Mouse (Mus musculus): ENCODE results near the gene Vps50.
"Not testable (repeated sequence)": the region's sequence is repeated elsewhere in the genome, so short reads cannot be mapped to it uniquely, and the experiment has no call there.

The Vps50 gene

GRCm38 (mm10) chr6:3531445-3531844, 33.3 kb downstream of the Vps50 start:
- DNase-seq (ENCODE audit: extremely low read depth, insufficient read length, low spot score), result no peak

DNA sequence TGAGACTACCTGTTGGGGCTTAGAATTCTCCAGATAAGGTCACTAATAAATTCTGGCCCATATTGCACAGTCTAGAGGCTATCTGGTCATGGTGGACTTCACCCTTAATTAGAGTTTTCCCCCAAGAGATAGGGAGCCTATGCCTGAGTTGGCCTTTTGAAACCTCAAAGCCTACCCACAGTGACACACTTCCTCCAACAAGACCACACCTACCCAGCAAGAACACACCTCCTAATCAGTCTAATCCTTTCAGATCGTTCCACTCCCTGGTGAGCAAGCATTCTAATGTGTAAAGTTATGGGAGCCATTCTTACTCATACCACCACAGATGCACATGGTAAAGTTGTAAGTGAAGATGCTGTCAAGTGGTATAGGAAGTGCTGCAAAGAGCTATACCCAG, 37.9 kb downstream of the Vps50 start:
- no peak for DNase-seq (ENCODE audit: extremely low read depth, insufficient read length, low spot score)

DNA sequence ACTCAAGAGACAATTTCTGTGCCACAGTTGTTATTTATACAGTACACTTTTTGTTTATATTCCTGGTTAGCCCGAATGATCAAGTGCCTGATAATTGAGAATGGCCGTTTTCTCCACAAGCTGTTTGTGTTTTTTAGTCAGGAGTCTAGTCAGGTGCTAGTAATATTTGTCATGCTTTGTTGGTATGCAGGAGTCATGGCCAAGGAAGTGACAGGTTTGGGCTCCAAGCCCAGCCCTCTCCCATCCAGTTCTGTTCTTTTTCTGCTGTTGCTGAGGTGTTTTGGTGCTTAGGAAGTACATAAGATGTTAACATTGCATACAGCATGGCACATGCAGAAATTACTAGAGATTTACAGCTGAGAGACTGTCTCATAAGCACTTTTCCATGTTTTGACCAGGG, 41.3 kb downstream of the Vps50 start:
- no peak for DNase-seq (ENCODE audit: extremely low read depth, insufficient read length, low spot score)

GRCm38 (mm10) chr6:3543862-3544261, 45.7 kb downstream of the Vps50 start:
- no peak for DNase-seq (ENCODE audit: extremely low read depth, insufficient read length, low spot score)

DNA sequence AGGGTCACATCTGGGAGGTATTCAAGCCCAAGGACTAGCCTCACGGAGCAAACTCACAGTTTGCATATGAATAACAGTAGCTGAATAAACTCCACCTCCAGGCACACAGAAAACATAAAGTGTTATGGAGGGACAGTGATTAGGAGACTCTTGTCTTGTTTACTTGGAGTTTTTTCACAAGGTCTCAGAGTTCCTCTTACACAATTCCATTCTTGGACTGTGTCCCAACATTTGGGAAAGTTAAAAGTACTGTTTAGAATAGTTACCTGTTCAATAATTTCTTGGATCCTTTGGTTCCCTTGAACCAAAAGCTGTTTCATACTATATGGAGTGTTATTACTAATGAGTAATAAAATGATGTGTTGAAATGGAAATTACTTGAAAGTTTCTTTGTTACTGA, 46.8 kb downstream of the Vps50 start:
- DNase-seq (ENCODE audit: extremely low read depth, insufficient read length, low spot score), result no peak

GRCm38 (mm10) chr6:3548959-3549358, 50.8 kb downstream of the Vps50 start:
- DNase-seq (ENCODE audit: extremely low read depth, insufficient read length, low spot score), result no peak

GRCm38 (mm10) chr6:3549992-3550391, 51.8 kb downstream of the Vps50 start:
- DNase-seq (ENCODE audit: extremely low read depth, insufficient read length, low spot score), result no peak

DNA sequence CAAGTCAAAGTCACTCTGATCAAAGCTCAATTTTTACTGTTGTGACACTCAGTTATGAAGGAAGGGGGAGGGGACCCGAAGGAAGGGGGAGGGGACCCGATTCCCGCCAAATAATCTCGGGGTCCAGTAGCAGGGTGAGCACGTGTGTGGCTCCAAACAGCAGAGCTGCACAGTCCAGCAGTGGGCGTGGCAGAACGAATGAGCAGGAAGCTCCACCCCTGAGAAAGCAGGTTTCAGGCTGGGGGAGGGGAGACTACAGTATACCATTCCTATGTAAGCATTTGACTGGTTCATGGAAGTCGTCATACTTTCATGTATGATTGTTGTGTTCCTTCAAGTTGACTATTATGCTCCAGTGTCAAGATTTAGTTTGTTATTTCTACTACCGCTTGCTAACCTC, 54.5 kb downstream of the Vps50 start:
- DNase-seq (ENCODE audit: extremely low read depth, insufficient read length, low spot score), result not testable (repeated sequence)

DNA sequence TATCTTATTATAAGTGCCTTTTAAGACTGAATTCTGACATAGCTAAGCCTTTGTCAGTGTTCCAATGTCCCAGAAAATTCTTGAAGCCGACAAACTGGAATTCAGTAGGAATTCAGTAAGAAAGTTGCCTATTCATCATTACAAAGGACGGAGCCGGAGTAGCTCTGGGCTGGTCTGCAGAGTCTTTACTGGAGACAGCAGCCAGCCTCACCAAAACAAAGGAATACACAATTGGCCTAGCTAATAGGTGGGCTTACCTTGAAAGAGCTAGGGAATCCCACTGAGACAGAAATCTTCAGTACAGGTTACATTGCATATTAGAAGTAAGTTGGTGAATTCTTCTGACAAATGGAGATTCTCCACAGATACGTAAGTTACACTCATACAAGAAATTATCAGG, 59.0 kb downstream of the Vps50 start:
- no peak for DNase-seq (ENCODE audit: extremely low read depth, insufficient read length, low spot score)

DNA sequence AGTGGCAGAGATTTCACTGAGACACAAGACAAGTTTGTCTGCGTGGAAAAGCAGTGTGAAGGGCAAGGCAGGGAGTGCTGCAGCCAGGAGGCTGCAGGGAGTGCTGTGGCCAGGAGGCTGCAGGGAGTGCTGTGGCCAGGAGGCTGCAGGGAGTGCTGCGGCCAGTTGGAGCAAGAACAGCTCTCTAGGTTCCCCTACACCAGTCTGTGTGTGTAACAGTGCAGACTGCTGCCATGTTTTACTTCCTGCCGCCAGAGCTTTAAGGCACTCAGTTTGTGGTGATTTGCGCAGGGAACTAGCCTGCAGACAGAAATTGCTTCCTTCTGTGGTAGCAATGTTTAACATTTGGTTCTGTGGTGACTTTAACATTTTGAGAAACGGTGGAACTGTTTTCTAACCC, 61.8 kb downstream of the Vps50 start:
- DNase-seq (ENCODE audit: extremely low read depth, insufficient read length, low spot score), result no peak

DNA sequence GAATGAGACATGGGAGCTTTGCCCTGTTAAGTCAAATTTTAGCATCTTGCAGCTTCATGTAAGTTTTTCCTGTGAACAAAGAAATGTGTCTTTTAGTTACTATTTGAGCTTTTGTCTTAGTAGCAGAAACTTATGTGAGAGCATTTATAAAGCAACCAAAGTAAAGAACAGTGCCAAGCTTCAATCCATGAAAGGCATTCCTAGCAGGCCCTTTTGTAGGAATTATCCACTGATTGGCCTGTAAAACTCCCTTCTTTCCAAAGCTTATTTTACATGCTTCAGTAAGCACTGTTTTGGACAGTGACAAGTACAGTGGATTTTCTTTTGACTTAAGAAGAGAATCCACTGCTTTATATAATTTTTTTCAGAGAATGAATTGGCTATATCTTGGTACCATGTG, 64.1 kb downstream of the Vps50 start:
- DNase-seq (ENCODE audit: extremely low read depth, insufficient read length, low spot score), result no peak

DNA sequence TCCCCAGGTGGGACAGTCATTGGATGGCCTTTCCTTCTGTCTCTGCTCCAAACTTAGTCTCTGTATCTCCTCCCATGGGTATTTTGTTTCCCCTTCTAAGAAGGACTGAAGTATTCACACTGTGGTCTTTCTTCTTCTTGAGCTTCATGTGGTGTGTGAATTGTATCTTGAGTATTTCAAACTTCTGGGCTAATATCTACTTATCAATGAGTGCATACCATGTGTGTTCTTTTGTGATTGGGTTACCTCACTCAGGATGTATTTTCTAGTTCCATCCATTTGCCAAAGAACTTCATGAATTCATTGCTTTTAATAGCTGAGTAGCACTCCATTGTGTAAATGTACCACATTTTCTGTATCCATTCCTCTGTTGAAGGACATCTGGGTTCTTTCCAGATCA, 65.9 kb downstream of the Vps50 start:
- DNase-seq (ENCODE audit: extremely low read depth, insufficient read length, low spot score), result not testable (repeated sequence)

- no peak for DNase-seq (ENCODE audit: extremely low read depth, insufficient read length, low spot score)
These were observed 66.8 kb downstream of the Vps50 start for GRCm38 (mm10) chr6:3565005-3565404.

GRCm38 (mm10) chr6:3565667-3566066, 67.5 kb downstream of the Vps50 start:
- no peak for DNase-seq (ENCODE audit: extremely low read depth, insufficient read length, low spot score)

DNA sequence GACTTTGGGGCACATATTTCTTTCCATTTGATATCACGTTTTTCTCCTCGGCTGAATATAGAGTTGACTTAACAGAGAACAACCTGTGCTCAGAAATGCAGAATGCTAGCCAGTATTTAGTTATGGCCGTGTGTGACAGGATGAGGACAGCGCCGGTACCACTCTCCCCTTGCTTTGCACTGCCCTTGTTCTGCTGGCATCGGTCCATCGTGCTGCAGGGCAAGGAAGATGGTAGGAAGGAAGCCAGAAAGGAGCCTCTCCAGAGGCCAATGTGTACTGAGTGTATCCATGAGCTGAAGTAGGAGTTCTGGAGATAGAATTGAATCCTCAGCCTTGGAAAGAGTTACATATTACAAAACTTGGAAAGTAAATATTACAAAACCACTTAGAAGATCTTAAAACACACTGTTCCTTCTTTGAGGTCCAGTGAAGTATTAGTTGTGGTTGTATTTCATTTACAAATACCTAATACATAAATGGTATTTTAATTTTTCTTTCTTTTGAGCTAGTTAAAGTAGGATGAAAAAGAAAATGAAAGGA, 69.0 kb downstream of the Vps50 start:
- DNase-seq (ENCODE audit: extremely low read depth, insufficient read length, low spot score), result no peak

- DNase-seq (ENCODE audit: extremely low read depth, insufficient read length, low spot score), result no peak
These were observed 74.1 kb downstream of the Vps50 start for GRCm38 (mm10) chr6:3572221-3572815.

DNA sequence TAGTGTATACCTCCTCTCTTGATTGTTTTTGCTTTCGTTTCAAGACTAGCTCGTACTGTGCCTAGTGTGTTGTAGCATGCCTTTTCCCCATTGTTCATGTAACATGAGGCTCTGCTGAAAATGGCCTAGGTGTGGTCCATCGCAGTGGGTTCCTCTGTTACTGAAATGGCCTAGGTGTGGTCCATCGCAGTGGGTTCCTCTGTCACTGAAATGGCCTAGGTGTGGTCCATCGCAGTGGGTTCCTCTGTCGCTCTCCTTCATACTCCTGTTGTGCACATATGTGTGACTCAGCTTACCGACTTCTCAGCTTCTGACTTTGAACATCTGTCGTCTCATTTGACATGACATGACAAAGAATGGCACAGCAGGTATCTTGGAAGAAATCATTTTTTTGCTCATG, 75.6 kb downstream of the Vps50 start:
- DNase-seq (ENCODE audit: extremely low read depth, insufficient read length, low spot score), result no peak

DNA sequence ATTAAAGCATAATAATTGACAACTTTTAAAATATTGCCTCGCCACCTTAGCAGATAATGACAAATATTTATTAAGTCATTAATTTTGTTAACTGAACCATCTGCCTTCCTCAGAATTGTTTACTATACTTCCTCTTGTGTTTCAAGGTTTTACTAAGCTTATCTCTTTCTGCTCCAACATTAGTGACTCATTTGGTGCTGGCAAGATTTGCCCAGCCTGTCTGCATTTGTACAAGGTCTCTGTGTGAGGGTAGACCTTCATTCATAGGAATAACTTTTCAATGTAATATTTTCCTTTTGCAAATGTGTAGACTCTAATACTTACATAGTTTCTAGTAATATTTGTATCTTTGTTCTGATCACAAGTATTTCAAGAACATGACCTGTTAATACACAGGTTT, 87.2 kb downstream of the Vps50 start:
- no peak for DNase-seq (ENCODE audit: extremely low read depth, insufficient read length, low spot score)

DNA sequence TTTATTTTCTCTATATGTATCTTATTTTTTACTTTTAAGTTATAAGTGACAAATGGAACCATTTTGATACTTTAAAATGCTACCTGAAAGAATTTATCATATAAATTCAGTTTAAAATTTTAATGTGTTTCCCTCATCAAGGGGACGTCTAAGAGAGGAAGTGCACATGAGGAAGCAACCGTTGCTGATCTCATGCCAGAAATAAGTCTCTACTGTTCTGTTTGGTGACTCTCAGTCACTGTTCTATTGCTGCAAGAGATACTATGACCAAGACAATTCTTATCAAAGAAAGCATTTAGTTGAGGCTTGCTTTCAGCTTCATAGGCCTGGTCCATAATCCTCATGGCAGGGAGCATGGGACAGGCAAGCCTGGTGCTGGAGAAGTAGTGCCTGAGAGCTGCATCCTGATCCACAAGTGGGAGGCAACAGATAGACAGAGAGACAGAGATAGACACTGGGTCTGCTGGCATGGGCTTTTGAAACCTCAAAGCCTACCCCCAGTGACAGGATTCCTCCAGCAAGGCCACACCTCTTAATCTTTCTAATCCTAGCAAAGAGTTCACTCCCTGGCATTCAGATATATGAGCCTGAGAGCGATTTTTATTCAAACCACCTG, 92.2 kb downstream of the Vps50 start:
- DNase-seq (ENCODE audit: extremely low read depth, insufficient read length, low spot score), result no peak

DNA sequence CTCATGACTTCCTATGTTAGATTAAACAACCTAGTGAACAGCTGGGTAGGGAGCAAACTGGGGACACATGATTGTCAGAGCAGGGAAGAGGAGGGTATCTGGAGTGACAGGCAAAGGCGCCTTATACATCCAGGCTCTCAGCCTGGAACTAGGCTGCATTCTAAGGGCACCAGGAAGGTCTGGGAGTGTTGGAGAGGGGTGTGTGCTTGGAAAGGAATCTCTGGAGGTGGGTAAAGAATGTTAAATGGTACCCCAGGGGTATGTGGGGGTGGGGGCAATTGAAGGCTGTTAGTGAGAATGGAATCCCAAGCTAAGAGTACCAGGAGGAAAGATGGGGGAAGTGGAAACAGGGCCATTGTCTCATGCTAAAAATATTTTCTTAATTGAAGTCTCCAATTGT, 96.1 kb downstream of the Vps50 start:
- no peak for DNase-seq (ENCODE audit: extremely low read depth, insufficient read length, low spot score)

- DNase-seq (ENCODE audit: extremely low read depth, insufficient read length, low spot score), result peak; percentile 38
These were observed 114.6 kb downstream of the Vps50 start for GRCm38 (mm10) chr6:3612827-3613226.

All from 3134 (cell line).